Mouse (Mus musculus): ENCODE measurements around the gene Rad51c. TPM values are rescaled to one million over a fixed set of nuclear protein-coding genes. Genes with fewer than 3 reads are reported as not detected.
A peak's percentile ranks its signal among the peaks of the same experiment; 100 is the strongest.
"Not testable (repeated sequence)": the region's sequence is repeated elsewhere in the genome, so short reads cannot be mapped to it uniquely, and the experiment has no call there.

Rad51c gene
- polyA plus RNA-seq, 1 experiment from 2014 or later, result 14.6 TPM

GRCm38 (mm10) chr11:87447429-87447828 lies 42.7 kb upstream of the Rad51c start:
- no peaks in the 10 kb centered on the region for H3K9me3 ChIP-seq (ENCODE audit: control insufficient read depth, low read length)
- ATAC-seq (replicated peaks; ENCODE audit: low FRiP score), result no peak
- H3K27ac ChIP-seq (ENCODE audit: low read depth, low read length), result no peak overlapping the region
- DNase-seq (ENCODE audit: low spot score), result no peak
- no peaks in the 10 kb centered on the region for H3K36me3 ChIP-seq (ENCODE audit: control insufficient read depth, insufficient read depth, low read length)
- peaks cover 2% of the 10 kb centered on the region; the same call in 1 of the 2 replicates for H3K4me1 ChIP-seq (replicated peaks; ENCODE audit: control insufficient read depth, insufficient read depth, low read length)
- no peak overlapping the region for H3K9ac ChIP-seq (ENCODE audit: low read length)
- H3K4me2 ChIP-seq (ENCODE audit: low read depth, low read length, severe bottlenecking), result no peak overlapping the region
- no peak overlapping the region for H3K4me3 ChIP-seq (ENCODE audit: low read depth, low read length)
- no peaks in the 10 kb centered on the region for H3K27me3 ChIP-seq (ENCODE audit: control insufficient read depth, insufficient read depth, low read length)

- no peak for DNase-seq (ENCODE audit: low spot score)
- no peaks in the 10 kb centered on the region for H3K9me3 ChIP-seq (ENCODE audit: control insufficient read depth, low read length)
- H3K27me3 ChIP-seq (ENCODE audit: control insufficient read depth, insufficient read depth, low read length), result peaks cover 2% of the 10 kb centered on the region; the same call in 1 of the 2 replicates
- H3K27ac ChIP-seq (ENCODE audit: low read depth, low read length), result no peak overlapping the region
- peaks cover 2% of the 10 kb centered on the region; the same call in 1 of the 2 replicates for H3K4me1 ChIP-seq (replicated peaks; ENCODE audit: control insufficient read depth, insufficient read depth, low read length)
- H3K9ac ChIP-seq (ENCODE audit: low read length), result no peak overlapping the region
- no peaks in the 10 kb centered on the region for H3K36me3 ChIP-seq (ENCODE audit: control insufficient read depth, insufficient read depth, low read length)
- H3K4me3 ChIP-seq (ENCODE audit: low read depth, low read length), result no peak overlapping the region
- no peak for ATAC-seq (replicated peaks; ENCODE audit: low FRiP score)
- WGBS, result 87% methylated on average over 3 of the region's 3 CpGs
- no peak overlapping the region for H3K4me2 ChIP-seq (ENCODE audit: low read depth, low read length, severe bottlenecking)
Measured at GRCm38 (mm10) chr11:87446159-87446558, 41.4 kb upstream of the Rad51c start.

- not testable (repeated sequence) for H3K36me3 ChIP-seq (ENCODE audit: control insufficient read depth, insufficient read depth, low read length); H3K4me2 ChIP-seq (ENCODE audit: low read depth, low read length, severe bottlenecking); DNase-seq (ENCODE audit: low spot score); H3K27me3 ChIP-seq (ENCODE audit: control insufficient read depth, insufficient read depth, low read length); H3K4me3 ChIP-seq (ENCODE audit: low read depth, low read length); ATAC-seq (replicated peaks; ENCODE audit: low FRiP score); H3K9ac ChIP-seq (ENCODE audit: low read length); H3K27ac ChIP-seq (ENCODE audit: low read depth, low read length); H3K9me3 ChIP-seq (ENCODE audit: control insufficient read depth, low read length); H3K4me1 ChIP-seq (replicated peaks; ENCODE audit: control insufficient read depth, insufficient read depth, low read length)
- 96% methylated on average over 2 of the region's 4 CpGs for WGBS
Measured at GRCm38 (mm10) chr11:87445593-87445992, 40.8 kb upstream of the Rad51c start.

- no peak overlapping the region for H3K27ac ChIP-seq (ENCODE audit: low read depth, low read length)
- no peak overlapping the region for H3K4me2 ChIP-seq (ENCODE audit: low read depth, low read length, severe bottlenecking)
- H3K9me3 ChIP-seq (ENCODE audit: control insufficient read depth, low read length), result no peaks in the 10 kb centered on the region
- H3K4me3 ChIP-seq (ENCODE audit: low read depth, low read length), result no peak overlapping the region
- peaks cover 2% of the 10 kb centered on the region; the same call in 1 of the 2 replicates for H3K27me3 ChIP-seq (ENCODE audit: control insufficient read depth, insufficient read depth, low read length)
- peaks cover 2% of the 10 kb centered on the region; the same call in 1 of the 2 replicates for H3K4me1 ChIP-seq (replicated peaks; ENCODE audit: control insufficient read depth, insufficient read depth, low read length)
- DNase-seq (ENCODE audit: low spot score), result no peak
- no peak for ATAC-seq (replicated peaks; ENCODE audit: low FRiP score)
- no peaks in the 10 kb centered on the region for H3K36me3 ChIP-seq (ENCODE audit: control insufficient read depth, insufficient read depth, low read length)
- H3K9ac ChIP-seq (ENCODE audit: low read length), result no peak overlapping the region
- WGBS, result 7% methylated on average over 16 of the region's 16 CpGs
Measured at GRCm38 (mm10) chr11:87444735-87445428, 40.1 kb upstream of the Rad51c start.

- WGBS, result 77% methylated on average over 10 of the region's 10 CpGs
- H3K4me3 ChIP-seq (ENCODE audit: low read depth, low read length); H3K27ac ChIP-seq (ENCODE audit: low read depth, low read length); ATAC-seq (replicated peaks; ENCODE audit: low FRiP score); H3K27me3 ChIP-seq (ENCODE audit: control insufficient read depth, insufficient read depth, low read length); H3K4me1 ChIP-seq (replicated peaks; ENCODE audit: control insufficient read depth, insufficient read depth, low read length); H3K4me2 ChIP-seq (ENCODE audit: low read depth, low read length, severe bottlenecking); H3K36me3 ChIP-seq (ENCODE audit: control insufficient read depth, insufficient read depth, low read length); DNase-seq (ENCODE audit: low spot score); H3K9ac ChIP-seq (ENCODE audit: low read length); H3K9me3 ChIP-seq (ENCODE audit: control insufficient read depth, low read length): not testable (repeated sequence)
Measured at GRCm38 (mm10) chr11:87444056-87444455, 39.3 kb upstream of the Rad51c start.

GRCm38 (mm10) chr11:87443373-87443883 lies 38.7 kb upstream of the Rad51c start:
- Histone ChIP-seq H3K36me3 (ENCODE audit: control insufficient read depth, insufficient read depth, low read length) (no peaks in the 10 kb centered on the region), H3K9ac (ENCODE audit: low read length) (no peak overlapping the region), H3K4me1 (replicated peaks; ENCODE audit: control insufficient read depth, insufficient read depth, low read length) (peaks cover 2% of the 10 kb centered on the region; the same call in 1 of the 2 replicates), H3K27ac (ENCODE audit: low read depth, low read length) (peak overlapping the region; percentile 32; the same call in 1 of the 2 replicates), H3K9me3 (ENCODE audit: control insufficient read depth, low read length) (no peaks in the 10 kb centered on the region), H3K27me3 (ENCODE audit: control insufficient read depth, insufficient read depth, low read length) (peaks cover 2% of the 10 kb centered on the region; the same call in 1 of the 2 replicates), H3K4me3 (ENCODE audit: low read depth, low read length) (no peak overlapping the region), H3K4me2 (ENCODE audit: low read depth, low read length, severe bottlenecking) (no peak overlapping the region)
- WGBS, result 0% methylated on average over 5 of the region's 5 CpGs
- ATAC-seq (replicated peaks; ENCODE audit: low FRiP score), result peak; percentile 83; the same call in 1 of the 2 replicates
- peak; percentile 66 for DNase-seq (ENCODE audit: low spot score)

GRCm38 (mm10) chr11:87442643-87443372 lies 38.1 kb upstream of the Rad51c start:
- Histone ChIP-seq H3K4me3 (ENCODE audit: low read depth, low read length) (peak overlapping the region; percentile 10; the same call in 1 of the 2 replicates), H3K9ac (ENCODE audit: low read length) (peak overlapping the region; percentile 39), H3K4me2 (ENCODE audit: low read depth, low read length, severe bottlenecking) (peak overlapping the region; percentile 45; the same call in 1 of the 2 replicates)
- not testable (repeated sequence) for H3K27ac ChIP-seq (ENCODE audit: low read depth, low read length); H3K4me1 ChIP-seq (replicated peaks; ENCODE audit: control insufficient read depth, insufficient read depth, low read length); H3K27me3 ChIP-seq (ENCODE audit: control insufficient read depth, insufficient read depth, low read length); H3K36me3 ChIP-seq (ENCODE audit: control insufficient read depth, insufficient read depth, low read length); H3K9me3 ChIP-seq (ENCODE audit: control insufficient read depth, low read length)
- WGBS, result under 1% methylated on average over 30 of the region's 62 CpGs
- ATAC-seq (replicated peaks; ENCODE audit: low FRiP score) (peak; percentile 98), DNase-seq (ENCODE audit: low spot score) (peak; percentile 85)

- no peak overlapping the region for H3K4me2 ChIP-seq (ENCODE audit: low read depth, low read length, severe bottlenecking)
- H3K4me1 ChIP-seq (replicated peaks; ENCODE audit: control insufficient read depth, insufficient read depth, low read length), result peaks cover 2% of the 10 kb centered on the region; the same call in 1 of the 2 replicates
- ATAC-seq (replicated peaks; ENCODE audit: low FRiP score) (no peak), DNase-seq (ENCODE audit: low spot score) (no peak)
- no peaks in the 10 kb centered on the region for H3K9me3 ChIP-seq (ENCODE audit: control insufficient read depth, low read length)
- no peak overlapping the region for H3K9ac ChIP-seq (ENCODE audit: low read length)
- no peaks in the 10 kb centered on the region for H3K36me3 ChIP-seq (ENCODE audit: control insufficient read depth, insufficient read depth, low read length)
- H3K27ac ChIP-seq (ENCODE audit: low read depth, low read length), result no peak overlapping the region
- H3K4me3 ChIP-seq (ENCODE audit: low read depth, low read length), result no peak overlapping the region
- 88% methylated on average over 10 of the region's 10 CpGs for WGBS
- H3K27me3 ChIP-seq (ENCODE audit: control insufficient read depth, insufficient read depth, low read length), result peaks cover 2% of the 10 kb centered on the region; the same call in 1 of the 2 replicates
Measured at GRCm38 (mm10) chr11:87439796-87440420, 35.2 kb upstream of the Rad51c start.
